Mouse (Mus musculus) hindbrain, postnatal 0 days (tissue): ENCODE measurements at regions not wholly inside any gene's neighbourhood (a gene's known extent, or its start where the extent isn't known, plus 50 kb on each side); places are given as distances from the start of the nearest gene placed in this dataset.

ENCODE experiments used
- ATAC-seq: fragments of 200-750 bp; cut with Nextera tagmentation; 2 replicates; pipeline ENCODE4 v1.8.0; 2017; ENCODE audit warnings: mild to moderate bottlenecking, moderate TSS enrichment, moderate library complexity
- DNase-seq: peaks from one replicate; pipeline ENCODE4 v3.0.0-alpha.2; 2015; ENCODE audit warnings: low spot score
- H3K27ac ChIP-seq: fragments of 300-500 bp; sonication (generic); 2 replicates; pipeline ENCODE4 v1.5.1; 2014; ENCODE audit warnings: mild to moderate bottlenecking
- H3K27me3 ChIP-seq: fragments of 300-500 bp; sonication (generic); 2 replicates; pipeline ENCODE4 v1.6.1; 2014; ENCODE audit warnings: low read length, mixed read lengths; ENCODE audit not compliant: insufficient read depth
- H3K36me3 ChIP-seq: fragments of 300-500 bp; sonication (generic); 2 replicates; pipeline ENCODE4 v1.6.1; 2014; ENCODE audit warnings: low read length, mixed read lengths; ENCODE audit not compliant: insufficient read depth
- H3K4me1 ChIP-seq: fragments of 300-500 bp; sonication (generic); 2 replicates; pipeline ENCODE4 v1.6.1; 2014; ENCODE audit warnings: antibody characterized with exemption, low read length, mixed read lengths; ENCODE audit not compliant: insufficient read depth
- H3K4me2 ChIP-seq: fragments of 300-500 bp; sonication (generic); 2 replicates; pipeline ENCODE4 v1.6.1; 2014; ENCODE audit warnings: low read depth, mild to moderate bottlenecking, low read length, moderate library complexity, mixed read lengths
- H3K4me3 ChIP-seq: fragments of 300-500 bp; sonication (generic); 2 replicates; pipeline ENCODE4 v1.5.1; 2014; ENCODE audit warnings: low read length
- H3K9ac ChIP-seq: fragments of 300-500 bp; sonication (generic); replicated peaks from 2 replicates; pipeline ENCODE4 v1.6.1; 2014; ENCODE audit warnings: mild to moderate bottlenecking, low read length, moderate library complexity, mixed read lengths
- H3K9me3 ChIP-seq: fragments of 300-500 bp; sonication (generic); 2 replicates; pipeline ENCODE4 v1.6.1; 2016; ENCODE audit warnings: low read length, mixed read lengths
- CTCF ChIP-seq: IDR thresholded peaks from 2 replicates; pipeline ENCODE4 v1.5.1; 2016; ENCODE audit warnings: antibody characterized with exemption, control low read depth, low read depth
- WGBS: fragments of 180-500 bp; shearing (Covaris S2); extraction: QIAGEN DNeasy Blood & Tissue Kit; methylation state at CpG from one replicate; pipeline ENCODE4 v1.1.7; 2014; 5-methylcytosine and 5-hydroxymethylcytosine counted together

DNA sequence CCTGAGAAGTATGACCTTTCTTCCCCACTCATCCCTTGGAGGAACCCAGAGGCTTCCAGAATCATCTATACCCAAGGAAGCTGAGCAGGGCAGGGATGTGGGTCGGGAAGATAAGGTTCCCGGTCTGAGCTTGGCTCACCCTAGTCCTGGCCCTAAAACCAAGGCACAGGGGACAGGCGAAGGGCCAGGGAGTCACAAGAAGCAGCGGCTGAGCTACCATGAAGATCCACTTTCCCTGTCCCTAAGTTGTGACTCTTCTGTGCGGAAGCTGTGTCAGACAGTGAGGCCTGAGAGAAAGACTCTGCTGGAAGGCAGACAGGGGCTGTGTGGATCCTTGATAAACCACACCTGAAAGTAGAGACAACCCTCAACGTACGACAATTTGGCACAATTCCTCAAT is 64.1 kb upstream of the Runx3 start:
- no peak overlapping the region for H3K9ac ChIP-seq
- no peaks in the 10 kb centered on the region for H3K27me3 ChIP-seq
- DNase-seq = no peak
- H3K4me2 ChIP-seq = no peak overlapping the region
- H3K36me3 ChIP-seq = no peaks in the 10 kb centered on the region
- no peak for TF ChIP-seq CTCF
- H3K4me3 ChIP-seq = no peak overlapping the region
- 94% methylated on average over 7 of the region's 7 CpGs for WGBS
- H3K27ac ChIP-seq = no peak overlapping the region
- no peaks in the 10 kb centered on the region for H3K4me1 ChIP-seq
- H3K9me3 ChIP-seq = 0 out of 2 replicates have a peak, but pooled peaks cover 3% of the 10 kb centered on the region
- ATAC-seq = no peak

DNA sequence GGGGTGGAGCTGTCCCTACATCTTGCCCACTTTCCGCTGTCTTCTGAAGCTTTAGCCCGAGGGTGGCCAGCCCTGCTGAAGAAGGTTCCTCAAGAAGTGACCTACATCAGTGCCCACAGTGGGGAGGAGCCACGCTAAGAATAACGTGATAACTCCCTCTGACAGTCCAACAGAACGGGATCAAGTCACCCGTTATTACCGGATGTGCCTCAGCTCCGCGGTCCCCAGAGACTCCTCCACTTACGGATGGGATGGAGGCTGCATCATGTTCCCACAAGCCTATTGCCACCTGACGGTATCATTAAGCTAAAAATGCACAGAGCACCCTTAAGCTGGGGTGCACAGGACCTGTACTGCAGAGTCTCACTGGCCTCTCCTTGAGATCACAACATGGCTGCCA is 63.2 kb upstream of the Runx3 start:
- no peak for TF ChIP-seq CTCF
- Histone ChIP-seq H3K4me3 (no peak overlapping the region), H3K9me3 (0 out of 2 replicates have a peak, but pooled peaks cover 3% of the 10 kb centered on the region), H3K9ac (no peak overlapping the region), H3K4me1 (no peaks in the 10 kb centered on the region), H3K4me2 (no peak overlapping the region), H3K27me3 (no peaks in the 10 kb centered on the region), H3K27ac (no peak overlapping the region), H3K36me3 (no peaks in the 10 kb centered on the region)
- 85% methylated on average over 11 of the region's 11 CpGs for WGBS
- ATAC-seq (no peak), DNase-seq (no peak)

GRCm38 (mm10) chr4:135058895-135059294 is 61.6 kb upstream of the Runx3 start:
- WGBS = 71% methylated on average over 4 of the region's 4 CpGs
- Histone ChIP-seq H3K4me2 (no peak overlapping the region), H3K27ac (no peak overlapping the region), H3K36me3 (no peaks in the 10 kb centered on the region), H3K4me3 (no peak overlapping the region), H3K9me3 (no peaks in the 10 kb centered on the region), H3K9ac (no peak overlapping the region), H3K27me3 (no peaks in the 10 kb centered on the region), H3K4me1 (no peaks in the 10 kb centered on the region)
- DNase-seq = no peak
- TF ChIP-seq CTCF = no peak
- ATAC-seq = no peak

DNA sequence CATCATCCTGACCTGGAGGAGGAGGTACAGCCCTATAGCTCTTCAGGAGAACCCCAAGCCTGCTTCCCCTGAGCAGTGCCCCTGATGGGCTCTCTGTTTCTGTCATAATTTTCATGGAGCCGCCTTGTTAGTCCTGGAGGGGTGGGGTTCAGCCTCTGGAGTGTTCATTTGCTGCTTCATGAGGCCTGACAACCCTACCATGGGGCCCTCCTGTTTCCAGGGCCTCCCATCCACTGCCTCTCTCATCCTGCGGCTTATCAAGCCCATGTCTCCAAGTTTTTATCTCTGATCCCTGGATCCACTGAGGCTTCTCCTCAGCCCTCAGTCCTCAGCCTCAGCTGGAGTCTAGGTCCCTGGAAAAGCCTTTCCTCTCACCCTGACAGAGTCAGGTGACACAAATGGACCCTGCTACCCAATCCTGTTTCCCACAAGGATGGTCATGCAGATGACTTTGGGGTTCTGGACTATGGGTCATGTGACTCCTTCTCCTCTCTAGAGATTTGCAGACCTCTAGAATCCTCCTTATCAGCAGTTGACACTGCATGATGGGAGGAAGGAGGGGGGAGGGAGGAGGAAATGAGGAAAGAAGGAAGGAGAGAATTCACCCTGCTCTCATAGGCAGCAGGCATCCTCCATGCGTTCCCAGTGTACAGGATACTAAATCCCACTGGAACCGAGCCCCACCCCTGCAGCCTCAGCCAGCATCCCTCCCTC is 59.3 kb upstream of the Runx3 start:
- H3K36me3 ChIP-seq = no peaks in the 10 kb centered on the region
- no peak for ATAC-seq
- H3K9me3 ChIP-seq = no peaks in the 10 kb centered on the region
- no peak overlapping the region for H3K9ac ChIP-seq
- no peaks in the 10 kb centered on the region for H3K4me1 ChIP-seq
- H3K27me3 ChIP-seq = no peaks in the 10 kb centered on the region
- no peak overlapping the region for H3K4me3 ChIP-seq
- no peak for TF ChIP-seq CTCF
- DNase-seq = no peak
- H3K4me2 ChIP-seq = no peak overlapping the region
- no peak overlapping the region for H3K27ac ChIP-seq
- WGBS = 54% methylated on average over 4 of the region's 4 CpGs

- Histone ChIP-seq H3K36me3 (no peaks in the 10 kb centered on the region), H3K4me1 (no peaks in the 10 kb centered on the region), H3K27me3 (no peaks in the 10 kb centered on the region), H3K27ac (no peak overlapping the region), H3K9ac (no peak overlapping the region), H3K4me3 (no peak overlapping the region), H3K9me3 (no peaks in the 10 kb centered on the region), H3K4me2 (peak overlapping the region; percentile 21; the same call in 1 of the 2 replicates)
- DNase-seq = peak; percentile 88
- 9% methylated on average over 19 of the region's 19 CpGs for WGBS
- peak; percentile 80 for TF ChIP-seq CTCF
- peak; percentile 70; the same call in 1 of the 2 replicates for ATAC-seq
These were observed 53.5 kb upstream of the Runx3 start for GRCm38 (mm10) chr4:135066766-135067479.

DNA sequence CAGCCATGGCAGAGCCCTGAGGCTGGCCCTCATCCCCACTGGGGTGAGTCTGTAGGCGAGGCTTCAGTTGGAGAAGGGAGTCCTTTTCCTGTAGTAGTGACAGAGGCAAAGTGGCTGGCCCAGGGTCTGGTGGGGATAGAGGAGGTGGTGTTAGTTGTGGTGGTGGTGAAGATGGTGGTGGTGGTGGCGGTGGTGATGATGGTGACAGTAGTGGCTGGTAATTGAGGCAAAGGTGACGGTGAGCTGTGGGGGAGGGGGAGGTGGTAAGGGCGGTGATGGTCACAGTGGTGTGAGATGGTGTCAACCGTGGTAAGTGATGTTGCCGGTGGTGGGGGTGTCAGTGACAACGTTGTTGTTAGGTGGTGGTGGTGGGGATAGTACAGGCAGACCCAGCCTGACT is 52.6 kb upstream of the Runx3 start:
- Histone ChIP-seq H3K9me3 (no peaks in the 10 kb centered on the region), H3K4me2 (no peak overlapping the region), H3K27me3 (no peaks in the 10 kb centered on the region), H3K9ac (no peak overlapping the region), H3K36me3 (no peaks in the 10 kb centered on the region), H3K4me1 (no peaks in the 10 kb centered on the region), H3K4me3 (no peak overlapping the region), H3K27ac (no peak overlapping the region)
- 92% methylated on average over 7 of the region's 7 CpGs for WGBS
- DNase-seq (no peak), ATAC-seq (no peak)
- no peak for TF ChIP-seq CTCF

- 75% methylated on average over 18 of the region's 18 CpGs for WGBS
- H3K9ac ChIP-seq = no peak overlapping the region
- no peak for DNase-seq
These were observed 50.6 kb upstream of the Runx3 start for GRCm38 (mm10) chr4:135069818-135070217.

More at GRCm38 (mm10) chr4:135069818-135070217, 50.6 kb upstream of the Runx3 start:
- H3K4me1 ChIP-seq = no peaks in the 10 kb centered on the region
- no peak overlapping the region for H3K27ac ChIP-seq
- no peaks in the 10 kb centered on the region for H3K36me3 ChIP-seq
- H3K9me3 ChIP-seq = no peaks in the 10 kb centered on the region
- TF ChIP-seq CTCF = no peak
- H3K27me3 ChIP-seq = no peaks in the 10 kb centered on the region
- no peak for ATAC-seq
- no peak overlapping the region for H3K4me2 ChIP-seq
- H3K4me3 ChIP-seq = no peak overlapping the region
